Mouse (Mus musculus) embryonic fibroblast, embryonic 13.5 days (primary cell): ENCODE measurements around the gene Slc10a4.
"Not testable (repeated sequence)": the region's sequence is repeated elsewhere in the genome, so short reads cannot be mapped to it uniquely, and the experiment has no call there.

ENCODE experiments used
- CTCF ChIP-seq: IDR thresholded peaks from 2 replicates; pipeline ENCODE4 v1.5.1; 2011; ENCODE audit warnings: mild to moderate bottlenecking, control low read depth, low read length, moderate library complexity, borderline replicate concordance; ENCODE audit not compliant: insufficient read depth
- POLR2A ChIP-seq: IDR thresholded peaks from 2 replicates; pipeline ENCODE4 v1.6.1; 2011; ENCODE audit warnings: low read depth, mild to moderate bottlenecking, control low read depth, low read length, moderate library complexity

DNA sequence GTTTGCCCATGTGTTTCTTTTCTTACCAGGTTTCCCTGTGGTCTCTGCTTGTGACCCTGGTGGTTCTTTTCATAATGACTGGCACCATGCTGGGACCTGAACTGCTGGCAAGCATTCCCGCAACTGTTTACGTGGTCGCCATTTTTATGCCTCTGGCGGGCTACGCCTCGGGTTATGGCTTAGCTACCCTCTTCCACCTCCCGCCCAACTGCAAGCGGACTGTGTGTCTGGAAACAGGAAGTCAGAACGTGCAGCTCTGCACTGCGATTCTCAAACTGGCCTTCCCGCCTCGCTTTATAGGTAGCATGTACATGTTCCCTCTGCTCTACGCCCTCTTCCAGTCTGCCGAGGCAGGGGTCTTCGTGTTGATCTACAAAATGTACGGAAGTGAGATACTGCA, 5.1 kb downstream of the Slc10a4 start:
- TF ChIP-seq CTCF, POLR2A: not testable (repeated sequence)
